Mouse (Mus musculus): ENCODE measurements around the gene Cxcl2. TPM values are rescaled to one million over a fixed set of nuclear protein-coding genes. Genes with fewer than 3 reads are reported as not detected.

Cxcl2 gene
- polyA plus RNA-seq, 1 experiment = not detected

DNA sequence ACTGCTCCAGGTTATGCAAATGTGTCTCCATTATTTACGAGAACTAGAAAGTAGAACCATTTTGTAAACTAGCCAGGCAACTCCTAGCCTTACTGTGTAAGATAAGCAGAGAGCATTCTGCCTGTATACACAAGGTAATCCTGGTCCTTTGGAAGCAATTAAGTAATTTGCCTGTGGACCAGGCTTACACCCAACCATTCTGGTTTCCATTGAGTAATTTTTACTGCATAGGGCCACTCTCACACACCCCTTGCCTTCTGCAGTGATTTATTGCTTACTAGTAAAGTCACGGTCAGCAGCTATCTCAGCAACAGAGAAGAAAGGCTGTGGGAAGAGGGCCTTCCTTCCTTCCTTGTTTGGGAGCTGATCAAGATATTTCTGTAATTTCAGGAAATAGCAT lies 33.0 kb downstream of the Cxcl2 start:
- WGBS = 75% methylated on average over 2 of the region's 2 CpGs
- no peaks in the 10 kb centered on the region for H3K4me1 ChIP-seq (ENCODE audit: control insufficient read depth, insufficient read depth, low read length)
- H3K4me3 ChIP-seq (replicated peaks; ENCODE audit: control insufficient read depth, low read depth, low read length) = no peak overlapping the region
- TF ChIP-seq POLR2A (IDR thresholded peaks at IDR 0.05; ENCODE audit: borderline replicate concordance, control insufficient read depth, low read depth, low read length) (no peak), CTCF (IDR thresholded peaks at IDR 0.05; ENCODE audit: control insufficient read depth, insufficient read depth, low read length) (no peak)
- H3K27ac ChIP-seq (ENCODE audit: control insufficient read depth, insufficient read depth, low read depth, low read length, poor library complexity) = no peak overlapping the region

DNA sequence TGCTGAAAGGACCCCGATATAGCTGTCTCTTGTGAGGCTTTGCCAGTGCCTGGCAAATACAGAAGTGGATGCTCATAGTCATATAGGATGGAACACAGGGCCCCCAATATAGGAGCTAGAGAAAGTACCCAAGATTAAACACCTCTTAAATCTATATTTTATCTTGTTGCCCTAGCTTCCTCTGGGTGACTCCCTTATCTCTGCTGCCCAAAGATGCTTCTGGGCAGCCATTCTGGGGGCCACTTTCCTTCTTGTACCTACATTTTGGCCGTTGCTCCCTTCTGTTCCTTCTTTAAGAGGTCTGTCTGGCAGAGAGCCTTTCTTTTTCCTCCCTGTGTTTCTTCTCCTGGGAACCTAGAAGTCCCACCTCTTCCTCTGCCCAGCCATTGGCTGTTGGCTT lies 41.8 kb downstream of the Cxcl2 start:
- 52% methylated on average over 2 of the region's 2 CpGs for WGBS
- TF ChIP-seq POLR2A (IDR thresholded peaks at IDR 0.05; ENCODE audit: borderline replicate concordance, control insufficient read depth, low read depth, low read length) = no peak
- no peak for TF ChIP-seq CTCF (IDR thresholded peaks at IDR 0.05; ENCODE audit: control insufficient read depth, insufficient read depth, low read length)
- no peak overlapping the region for H3K27ac ChIP-seq (ENCODE audit: control insufficient read depth, insufficient read depth, low read depth, low read length, poor library complexity)
- H3K4me1 ChIP-seq (ENCODE audit: control insufficient read depth, insufficient read depth, low read length) = no peaks in the 10 kb centered on the region; the same call in 1 of the 2 replicates
- no peak overlapping the region for H3K4me3 ChIP-seq (replicated peaks; ENCODE audit: control insufficient read depth, low read depth, low read length)

DNA sequence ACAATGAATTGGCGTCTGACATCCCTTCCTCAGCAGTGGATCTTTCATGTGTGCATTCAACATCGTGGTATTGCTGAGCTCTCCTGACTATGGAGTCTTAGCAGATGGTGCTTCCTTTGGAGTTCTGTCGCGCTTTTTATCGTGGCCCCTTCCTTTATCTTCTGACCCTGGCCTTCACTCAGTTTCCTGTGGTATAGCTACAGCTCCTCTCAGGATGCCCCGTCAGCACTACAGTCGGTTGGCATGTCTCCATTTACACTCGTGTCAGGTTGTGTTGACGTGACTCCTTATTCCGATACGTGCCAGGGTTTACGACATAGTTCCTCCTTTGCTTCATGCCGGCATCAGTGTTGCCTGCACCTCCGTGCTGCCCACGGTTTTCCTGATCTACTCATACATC lies 45.8 kb downstream of the Cxcl2 start:
- WGBS = 49% methylated on average over 15 of the region's 15 CpGs
- no peak overlapping the region for H3K4me3 ChIP-seq (replicated peaks; ENCODE audit: control insufficient read depth, low read depth, low read length)
- H3K4me1 ChIP-seq (ENCODE audit: control insufficient read depth, insufficient read depth, low read length) = no peaks in the 10 kb centered on the region; the same call in 1 of the 2 replicates
- TF ChIP-seq POLR2A (IDR thresholded peaks at IDR 0.05; ENCODE audit: borderline replicate concordance, control insufficient read depth, low read depth, low read length) (no peak), CTCF (IDR thresholded peaks at IDR 0.05; ENCODE audit: control insufficient read depth, insufficient read depth, low read length) (no peak)
- H3K27ac ChIP-seq (ENCODE audit: control insufficient read depth, insufficient read depth, low read depth, low read length, poor library complexity) = no peak overlapping the region

DNA sequence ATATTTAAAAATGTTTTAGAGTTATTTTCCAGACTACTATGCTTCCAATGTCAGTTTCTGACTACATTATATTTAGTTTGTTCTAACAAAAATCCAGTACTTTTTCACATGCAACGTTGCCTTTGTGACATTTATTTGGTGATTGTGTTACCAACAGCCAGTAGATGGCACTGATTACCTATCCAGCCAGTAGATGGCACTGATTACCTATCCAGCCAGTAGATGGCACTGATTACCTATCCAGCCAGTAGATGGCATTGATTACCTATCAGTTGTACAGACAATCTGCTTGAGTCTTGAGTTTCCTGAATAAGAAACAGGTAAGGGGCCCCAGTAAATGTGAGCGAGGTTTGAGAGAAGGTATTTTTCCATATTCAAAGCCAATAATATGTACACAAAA lies 47.8 kb downstream of the Cxcl2 start:
- Histone ChIP-seq H3K4me3 (replicated peaks; ENCODE audit: control insufficient read depth, low read depth, low read length) (no peak overlapping the region), H3K27ac (ENCODE audit: control insufficient read depth, insufficient read depth, low read depth, low read length, poor library complexity) (no peak overlapping the region), H3K4me1 (ENCODE audit: control insufficient read depth, insufficient read depth, low read length) (no peaks in the 10 kb centered on the region)
- TF ChIP-seq CTCF (IDR thresholded peaks at IDR 0.05; ENCODE audit: control insufficient read depth, insufficient read depth, low read length) (no peak; the same call in 1 of the 2 replicates), POLR2A (IDR thresholded peaks at IDR 0.05; ENCODE audit: borderline replicate concordance, control insufficient read depth, low read depth, low read length) (no peak)
- WGBS = 26% methylated on average over 2 of the region's 2 CpGs

GRCm38 (mm10) chr5:90952731-90953481 lies 49.2 kb downstream of the Cxcl2 start:
- no peak overlapping the region for H3K4me3 ChIP-seq (replicated peaks; ENCODE audit: control insufficient read depth, low read depth, low read length)
- no peak overlapping the region for H3K27ac ChIP-seq (ENCODE audit: control insufficient read depth, insufficient read depth, low read depth, low read length, poor library complexity)
- TF ChIP-seq POLR2A (IDR thresholded peaks at IDR 0.05; ENCODE audit: borderline replicate concordance, control insufficient read depth, low read depth, low read length) (no peak), CTCF (IDR thresholded peaks at IDR 0.05; ENCODE audit: control insufficient read depth, insufficient read depth, low read length) (peak; percentile 25; the same call in 1 of the 2 replicates)
- no peaks in the 10 kb centered on the region for H3K4me1 ChIP-seq (ENCODE audit: control insufficient read depth, insufficient read depth, low read length)
- WGBS = 66% methylated on average over 8 of the region's 8 CpGs

Other genes with a start within 250 kb of the Cxcl2 start
- 2.7 and 5.4 TPM in 2 replicates for gene Cxcl5, start 144.5 kb upstream of the Cxcl2 start, polyA plus RNA-seq (2011; ENCODE audit: insufficient read depth, insufficient read length, low replicate concordance, missing spikeins)
- 311 and 487 TPM in 2 replicates for gene Ppbp, start 135.4 kb upstream of the Cxcl2 start, polyA plus RNA-seq (2011; ENCODE audit: insufficient read depth, insufficient read length, low replicate concordance, missing spikeins)
- gene Pf4, start 131.4 kb upstream of the Cxcl2 start, polyA plus RNA-seq (2011; ENCODE audit: insufficient read depth, insufficient read length, low replicate concordance, missing spikeins) = 274 and 431 TPM in 2 replicates
- gene Cxcl3, start 117.8 kb upstream of the Cxcl2 start, polyA plus RNA-seq (2011; ENCODE audit: insufficient read depth, insufficient read length, low replicate concordance, missing spikeins) = not detected in 2 replicates
- not detected in 2 replicates for gene Cxcl15, start 109.3 kb upstream of the Cxcl2 start, polyA plus RNA-seq (2011; ENCODE audit: insufficient read depth, insufficient read length, low replicate concordance, missing spikeins)
- gene Cxcl1, start 12.6 kb upstream of the Cxcl2 start, polyA plus RNA-seq (2011; ENCODE audit: insufficient read depth, insufficient read length, low replicate concordance, missing spikeins) = 1.6 TPM in 1 of 2 replicates, not detected in the other
- gene Mthfd2l, start 27.2 kb downstream of the Cxcl2 start, polyA plus RNA-seq (2011; ENCODE audit: insufficient read depth, insufficient read length, low replicate concordance, missing spikeins) = 3.4 and 4.1 TPM in 2 replicates
- gene Epgn, start 123.6 kb downstream of the Cxcl2 start, polyA plus RNA-seq (2011; ENCODE audit: insufficient read depth, insufficient read length, low replicate concordance, missing spikeins) = not detected in 2 replicates
- not detected in 2 replicates for gene Ereg, start 170.8 kb downstream of the Cxcl2 start, polyA plus RNA-seq (2011; ENCODE audit: insufficient read depth, insufficient read length, low replicate concordance, missing spikeins)
- not detected in 2 replicates for gene Areg, start 235.7 kb downstream of the Cxcl2 start, polyA plus RNA-seq (2011; ENCODE audit: insufficient read depth, insufficient read length, low replicate concordance, missing spikeins)